Mouse (Mus musculus) ES-E14 (cell line): Measurements from ENCODE around the gene Cacna2d2. TPM values are rescaled to one million over a fixed set of nuclear protein-coding genes. Genes with fewer than 3 reads are reported as not detected.

Experiments
- DNase-seq: peaks from one replicate; pipeline ENCODE4 v3.0.0-alpha.2; 2013; ENCODE audit warnings: low read depth, low spot score
- H3K27ac ChIP-seq: 2 replicates; pipeline ENCODE4 v1.5.1; 2012; ENCODE audit warnings: low read depth, mild to moderate bottlenecking, low read length, moderate library complexity, mixed read lengths; ENCODE audit not compliant: poor library complexity, insufficient read depth, severe bottlenecking
- H3K36me3 ChIP-seq: 2 replicates; pipeline ENCODE4 v1.6.1; 2012; ENCODE audit warnings: mild to moderate bottlenecking, low read length, moderate library complexity, mixed read lengths; ENCODE audit not compliant: control insufficient read depth, poor library complexity, insufficient read depth, severe bottlenecking
- H3K4me1 ChIP-seq, 2 experiments: fragments of 150-350 bp in 1 of 2; sonication (generic) in 1 of 2; 2 replicates each; pipeline ENCODE4 v1.6.1; 2012; ENCODE audit warnings: low read length in 2 of 2, mild to moderate bottlenecking in 1 of 2, mixed read lengths in 1 of 2; ENCODE audit not compliant: control insufficient read depth in 2 of 2, insufficient read depth in 2 of 2, poor library complexity in 1 of 2
- H3K4me3 ChIP-seq, 2 experiments: fragments of 150-350 bp in 1 of 2; sonication (generic) in 1 of 2; 2 replicates each; pipeline ENCODE4 v1.5.1; 2012; ENCODE audit warnings: low read length in 2 of 2, low read depth in 1 of 2, mild to moderate bottlenecking in 1 of 2, mixed read lengths in 1 of 2; ENCODE audit not compliant: insufficient read depth in 1 of 2, poor library complexity in 1 of 2, severe bottlenecking in 1 of 2
- H3K9ac ChIP-seq: 2 replicates; pipeline ENCODE4 v1.6.1; 2012; ENCODE audit warnings: low read depth, mild to moderate bottlenecking, low read length, mixed read lengths; ENCODE audit not compliant: poor library complexity, insufficient read depth, severe bottlenecking
- H3K9me3 ChIP-seq: fragments of 150-350 bp; sonication (generic); 2 replicates; pipeline ENCODE4 v1.6.1; 2012; ENCODE audit warnings: low read depth, mild to moderate bottlenecking, low read length; ENCODE audit not compliant: control insufficient read depth, insufficient read depth
- CHD2 ChIP-seq: IDR thresholded peaks from 2 replicates; pipeline ENCODE4 v1.6.1; 2014; ENCODE audit warnings: mild to moderate bottlenecking, low read depth, low read length, inconsistent platforms
- HCFC1 ChIP-seq: IDR thresholded peaks from 2 replicates; pipeline ENCODE4 v1.6.1; 2012; ENCODE audit warnings: low read length, inconsistent platforms, borderline replicate concordance; ENCODE audit not compliant: insufficient read depth
- MAFK ChIP-seq: IDR thresholded peaks from 2 replicates; pipeline ENCODE4 v1.6.1; 2014; ENCODE audit warnings: mild to moderate bottlenecking, low read depth, low read length, inconsistent platforms; ENCODE audit not compliant: insufficient read depth
- ZC3H11A ChIP-seq: IDR thresholded peaks from 2 replicates; pipeline ENCODE4 v1.6.1; 2012; ENCODE audit warnings: low read depth, mild to moderate bottlenecking, inconsistent platforms, low read length, borderline replicate concordance
- ZNF384 ChIP-seq: IDR thresholded peaks from 2 replicates; pipeline ENCODE4 v1.6.1; 2012; ENCODE audit warnings: low read depth, low read length, inconsistent platforms
- in situ Hi-C, 2 experiments: fragments of 600-800 bp; cut with MboI; formaldehyde crosslinking; loops; one replicate each; pipeline ENCODE4 v1.15.1; 2025; ENCODE audit warnings: low sequenced_read_pairs in 2 of 2, inconsistent platforms in 1 of 2; ENCODE audit not compliant: unreplicated experiment in 2 of 2
- total RNA-seq: library from RNA; depleted of rRNA; stranded (reverse); fragments of 300-350 nt; gene quantifications from 2 replicates; pipeline ENCODE4 v1.2.3, GENCODE M21; 2012; rRNA removed

Gene Cacna2d2
- total RNA-seq: 0.85 and 2.4 TPM in 2 replicates

DNA sequence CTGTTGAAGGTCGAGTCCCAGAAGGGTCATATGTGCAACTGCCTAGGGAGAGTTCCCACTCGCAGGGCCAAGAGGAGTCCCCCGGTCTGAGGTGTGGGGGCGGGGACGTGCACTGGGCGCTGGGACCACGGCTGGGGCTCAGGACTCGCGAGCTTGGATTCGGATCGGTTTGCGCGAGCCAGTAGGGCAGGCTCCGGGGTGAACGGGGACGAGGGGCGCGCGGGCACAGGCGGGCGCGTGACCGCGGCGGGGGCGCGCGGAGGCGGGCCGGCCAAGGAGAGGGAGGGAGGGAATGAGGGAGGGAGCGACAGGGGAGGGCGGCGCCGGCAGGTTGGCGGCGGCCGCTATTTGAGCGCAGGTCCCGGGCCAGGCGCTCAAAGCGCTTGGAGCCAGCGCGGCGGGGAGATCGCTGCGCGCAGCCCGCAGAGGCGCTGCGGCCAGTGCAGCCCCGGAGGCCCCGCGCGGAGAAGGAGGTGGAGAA, at the start of gene Cacna2d2:
Gene Cacna2d2, plus strand, starts transcription at position 122 of the 481 bp plus-strand sequence.
- in situ Hi-C loops: no loop called here
- DNase-seq: peak; percentile 36
- Histone ChIP-seq H3K9me3 (no peaks in the 10 kb centered on the region), H3K4me3 (peak within 1 kb of the TSS; percentile 86 to 93), H3K4me1 (peaks cover 0 to 5% of the 10 kb centered on the region in 2 experiments; a peak in 2 of 4 replicates), H3K9ac (peak within 1 kb of the TSS; percentile 78), H3K27ac (no peak within 1 kb of the TSS), H3K36me3 (no peaks in the 10 kb centered on the region)
- no peak for TF ChIP-seq CHD2
- no peak for TF ChIP-seq ZNF384
- no peak for TF ChIP-seq HCFC1
- no peak for TF ChIP-seq ZC3H11A
- TF ChIP-seq MAFK: no peak

DNA sequence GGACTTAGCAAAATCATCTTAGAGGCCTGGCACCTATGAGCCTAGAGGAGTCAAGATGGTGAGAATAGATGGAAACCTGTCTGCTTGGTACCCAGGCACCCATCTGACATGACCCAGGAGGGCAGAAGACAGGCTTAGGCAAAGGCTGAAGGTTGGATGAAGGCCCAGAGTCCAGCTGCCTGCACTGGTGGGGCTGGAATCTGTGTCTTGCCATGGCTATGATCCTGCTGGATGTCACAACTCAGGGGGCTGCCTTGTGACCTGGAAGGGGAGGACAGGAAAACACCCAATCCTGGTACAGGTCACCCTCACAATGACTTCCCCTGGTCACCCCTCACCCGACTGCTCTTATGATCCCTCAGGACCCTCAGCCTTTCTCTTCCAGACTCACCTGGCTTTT, 44.6 kb upstream of the Cacna2d2 start:
- in situ Hi-C loops: loop anchor here in 1 of 2 experiments (5.0 kb wide), 1 partner anchor 157 kb away; no protein-coding TSS in a partner anchor
- Histone ChIP-seq H3K4me3 (no peak overlapping the region), H3K9ac (no peak overlapping the region), H3K9me3 (no peaks in the 10 kb centered on the region), H3K36me3 (no peaks in the 10 kb centered on the region), H3K27ac (no peak overlapping the region), H3K4me1 (peaks cover 0 to 2% of the 10 kb centered on the region in 2 experiments; a peak in 1 of 4 replicates)
- TF ChIP-seq CHD2: no peak
- DNase-seq: no peak

DNA sequence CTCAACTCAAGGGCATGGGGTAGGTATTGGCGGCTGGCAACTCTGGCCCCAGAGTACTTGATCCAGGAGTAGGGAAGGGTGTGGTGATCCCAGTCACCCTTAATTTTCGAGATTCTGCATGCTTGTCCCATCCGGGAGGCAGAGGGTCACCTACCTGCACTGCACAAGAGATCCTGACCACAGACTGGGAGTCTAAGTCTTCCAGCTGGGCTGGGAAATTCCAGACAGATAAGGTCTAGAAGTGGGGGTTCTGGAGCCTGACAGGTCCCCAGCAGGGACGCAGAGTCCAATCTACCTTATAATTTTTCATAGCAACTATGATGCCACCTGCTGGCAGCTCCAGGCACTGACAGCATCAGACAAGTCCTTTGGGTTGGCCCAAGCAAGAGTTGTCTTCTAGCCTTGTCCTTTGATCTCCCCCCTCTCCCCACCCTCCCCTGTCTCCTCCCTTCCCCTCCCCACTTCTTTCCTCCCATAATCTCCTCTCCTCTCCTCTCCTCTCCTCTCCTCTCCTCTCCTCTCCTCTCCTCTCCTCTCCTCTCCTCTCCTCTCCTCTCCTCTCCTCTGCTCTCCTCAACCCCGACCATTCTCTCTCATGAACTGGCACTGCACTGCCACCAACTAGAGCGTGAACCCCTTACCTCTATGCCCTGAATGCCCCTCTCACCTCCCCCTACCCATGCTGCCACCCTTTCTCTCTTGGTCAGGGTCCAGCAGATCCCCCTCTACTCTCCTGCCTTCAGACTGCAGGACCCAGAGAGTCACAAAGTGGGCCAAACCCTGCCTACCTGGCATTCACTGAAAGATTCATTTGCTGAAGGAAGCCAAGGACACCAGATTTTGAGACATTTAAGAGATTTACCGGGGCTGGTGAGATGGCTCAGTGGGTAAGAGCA, 43.3 kb upstream of the Cacna2d2 start:
- no peak overlapping the region for H3K9ac ChIP-seq
- no peak for DNase-seq
- no peaks in the 10 kb centered on the region for H3K4me1 ChIP-seq
- no peaks in the 10 kb centered on the region for H3K9me3 ChIP-seq
- H3K36me3 ChIP-seq: no peaks in the 10 kb centered on the region
- H3K4me3 ChIP-seq: no peak overlapping the region
- in situ Hi-C loops: loop anchor here in 1 of 2 experiments (5.0 kb wide), 1 partner anchor 156 kb away; no protein-coding TSS in a partner anchor
- no peak overlapping the region for H3K27ac ChIP-seq
- no peak for TF ChIP-seq MAFK
- no peak for TF ChIP-seq ZNF384

DNA sequence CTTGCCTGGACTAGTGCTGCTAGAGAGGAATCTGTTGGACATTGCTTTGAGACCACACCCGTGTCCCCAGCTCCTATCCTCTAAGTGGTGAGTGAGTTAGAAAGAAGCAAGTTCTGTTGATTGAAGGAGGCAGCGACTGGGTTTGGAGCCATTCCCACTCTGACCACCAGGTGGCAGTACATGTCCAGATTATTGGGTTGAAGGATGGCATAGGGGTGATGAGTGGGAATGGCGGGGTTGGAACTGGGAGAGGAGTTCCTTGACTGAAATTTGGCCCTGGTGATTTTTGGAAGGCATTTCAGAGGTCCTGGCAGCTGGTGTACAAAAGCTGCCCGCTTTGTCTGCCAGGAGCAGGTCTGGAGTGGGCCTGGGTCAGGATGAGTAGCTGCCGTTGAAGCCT, 41.8 kb upstream of the Cacna2d2 start:
- in situ Hi-C loops: loop anchor here in 1 of 2 experiments (5.0 kb wide), 1 partner anchor 155 kb away; no protein-coding TSS in a partner anchor
- Histone ChIP-seq H3K9me3 (no peaks in the 10 kb centered on the region), H3K9ac (no peak overlapping the region), H3K4me1 (no peaks in the 10 kb centered on the region), H3K4me3 (no peak overlapping the region), H3K27ac (no peak overlapping the region), H3K36me3 (no peaks in the 10 kb centered on the region)
- DNase-seq: peak; percentile 74
- TF ChIP-seq ZC3H11A (peak; percentile 89), CHD2 (no peak)

DNA sequence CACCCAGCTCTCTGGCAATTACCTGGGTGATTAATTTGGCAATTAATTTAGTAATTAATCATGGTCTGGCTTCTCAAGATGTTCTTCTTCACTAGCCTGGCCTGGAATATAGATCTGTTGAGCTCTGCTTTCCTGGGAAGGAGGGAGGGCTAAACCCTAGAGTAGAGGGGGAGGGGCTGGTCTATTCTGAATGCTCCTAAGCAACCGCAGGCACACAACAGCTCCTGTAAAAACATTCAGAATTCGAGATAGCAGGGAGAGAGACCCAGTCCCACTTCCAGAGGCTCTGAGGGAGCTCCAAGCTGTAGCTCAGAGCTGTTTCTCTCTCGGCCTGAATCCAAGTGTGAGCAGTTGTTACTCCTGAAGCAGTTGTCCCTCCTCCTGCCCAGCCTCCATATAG, 38.4 kb upstream of the Cacna2d2 start:
- H3K27ac ChIP-seq: no peak overlapping the region
- no peak overlapping the region for H3K4me3 ChIP-seq
- no peak overlapping the region for H3K9ac ChIP-seq
- H3K36me3 ChIP-seq: no peaks in the 10 kb centered on the region
- H3K9me3 ChIP-seq: no peaks in the 10 kb centered on the region
- DNase-seq: no peak
- TF ChIP-seq MAFK: no peak
- TF ChIP-seq ZC3H11A: no peak
- no peak for TF ChIP-seq ZNF384
- no peak for TF ChIP-seq HCFC1
- no peak for TF ChIP-seq CHD2
- H3K4me1 ChIP-seq: peaks cover 0 to 7% of the 10 kb centered on the region in 2 experiments; a peak in 1 of 4 replicates
- in situ Hi-C loops: loop anchor here in 1 of 2 experiments (10.0 kb wide), 1 partner anchor 154 kb away; no protein-coding TSS in a partner anchor
